Mouse (Mus musculus) left cerebral cortex, adult 9 months (tissue): ENCODE results near the gene Usp33.

Experiments
- DNase-seq, 2 experiments: peaks; one replicate each; pipeline ENCODE4 v3.0.0; 2022; ENCODE audit warnings: low spot score in 2 of 2

Gene Usp33

DNA sequence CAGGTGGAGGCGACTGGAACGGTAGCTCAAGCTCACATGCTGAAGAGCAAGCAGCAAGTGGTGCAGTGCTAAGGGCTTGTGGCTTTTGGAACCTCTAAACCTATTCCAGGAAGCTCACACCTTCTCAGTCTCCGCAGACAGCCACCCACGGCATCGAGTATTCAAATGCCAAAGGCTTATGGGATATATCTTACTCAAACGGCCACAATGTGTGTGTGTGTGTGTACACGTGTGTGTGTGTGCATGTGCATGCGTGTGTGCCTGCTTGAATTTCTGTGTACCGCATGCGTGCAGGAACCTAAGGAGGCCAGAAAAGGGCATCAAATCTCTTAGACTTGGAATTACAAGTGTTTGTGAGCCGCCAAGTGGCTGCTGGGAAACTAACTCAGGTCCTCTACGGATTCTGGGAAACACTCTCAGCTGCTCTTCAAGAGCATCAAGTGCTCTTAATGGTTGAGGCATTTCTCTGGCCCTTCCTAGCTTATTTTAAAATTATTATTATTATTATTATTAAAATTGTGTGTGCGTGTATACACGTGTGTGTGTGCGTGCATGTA is 3.2 kb upstream of the Usp33 start:
- DNase-seq = no peak

DNA sequence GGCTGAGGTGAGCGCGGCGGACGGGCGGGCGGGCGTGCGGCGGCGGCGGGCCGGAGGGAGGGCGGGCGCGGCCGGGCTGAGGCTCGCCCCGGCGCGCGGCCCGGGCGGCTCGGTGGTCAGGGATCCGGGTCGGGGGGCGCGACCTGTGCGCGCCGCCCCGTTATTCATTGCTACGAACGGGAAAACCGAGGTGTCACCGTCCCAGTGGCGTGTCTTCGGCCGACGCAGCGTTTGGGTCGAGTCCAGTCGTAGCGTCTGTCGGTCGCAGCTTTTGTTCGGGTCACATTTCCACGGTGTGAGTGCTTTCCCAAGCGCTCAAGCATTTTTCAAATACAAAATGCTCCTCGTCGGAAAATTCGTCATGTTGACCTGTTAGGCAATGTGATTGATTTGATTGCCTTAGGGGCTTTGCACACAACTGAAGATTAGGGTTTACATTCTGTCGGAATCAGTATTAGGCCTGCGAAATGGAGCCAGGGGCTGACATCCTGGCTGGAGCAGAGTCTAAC is 409 bp downstream of the Usp33 start:
- DNase-seq = peak in 1 of 2 experiments; percentile 35

DNA sequence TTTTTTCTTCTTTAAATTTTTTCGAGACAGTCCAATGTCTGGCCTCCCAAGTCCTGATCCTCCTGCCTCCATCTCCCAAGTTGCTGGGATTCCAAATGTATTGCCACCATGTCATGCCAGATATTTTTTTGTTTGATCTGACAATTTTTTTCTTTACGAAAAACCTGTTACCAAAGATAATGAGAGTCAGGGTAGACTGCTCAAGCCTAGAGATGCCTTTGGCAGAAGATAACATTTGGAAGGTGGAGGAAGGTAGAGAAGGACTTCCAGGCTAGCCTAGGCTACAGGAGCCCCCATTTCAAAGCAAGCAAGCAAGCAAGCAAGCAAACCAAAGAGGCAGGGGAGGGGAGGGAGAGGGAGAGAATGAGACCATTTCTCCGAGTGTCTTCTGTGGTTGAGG is 949 bp downstream of the Usp33 start:
- no peak for DNase-seq

DNA sequence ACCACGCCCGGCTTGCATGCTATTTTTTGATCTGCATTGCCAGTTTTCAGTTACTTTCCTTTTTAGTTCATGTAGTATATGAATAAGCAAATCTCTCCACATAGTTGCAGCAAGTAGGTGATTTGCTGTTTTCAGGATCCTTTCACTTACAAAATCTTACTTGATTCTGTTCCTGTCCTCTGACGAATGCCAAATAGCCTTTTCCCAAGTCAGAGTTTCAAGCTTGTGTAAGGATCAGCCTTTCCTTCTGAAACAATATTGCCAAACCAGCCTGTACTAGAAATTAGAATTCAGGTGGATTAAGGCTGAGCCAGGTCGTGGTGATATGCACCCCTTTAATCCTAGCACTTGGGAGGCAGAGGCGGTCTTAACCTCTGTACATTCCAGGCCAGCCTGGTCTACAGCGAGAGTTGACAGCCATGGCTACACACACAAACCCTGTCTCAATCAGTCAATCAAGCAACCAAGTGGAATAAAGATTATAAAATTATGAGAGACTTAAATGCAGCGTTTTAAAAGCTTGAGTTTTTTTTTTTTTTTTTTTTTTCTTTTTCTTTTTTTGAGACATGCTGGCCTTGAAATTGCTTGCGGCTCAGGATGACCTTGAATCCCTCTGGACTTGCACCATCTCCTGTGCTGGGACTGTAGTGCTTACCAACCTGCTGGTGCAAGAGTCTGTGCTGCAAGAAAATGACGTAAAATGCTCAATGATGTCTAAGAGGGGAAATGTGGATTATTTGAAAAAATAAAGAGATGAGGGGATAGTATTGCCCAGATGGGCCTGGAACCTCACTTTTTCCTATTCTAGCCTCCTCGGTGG is 1.9 kb downstream of the Usp33 start:
- DNase-seq = no peak

DNA sequence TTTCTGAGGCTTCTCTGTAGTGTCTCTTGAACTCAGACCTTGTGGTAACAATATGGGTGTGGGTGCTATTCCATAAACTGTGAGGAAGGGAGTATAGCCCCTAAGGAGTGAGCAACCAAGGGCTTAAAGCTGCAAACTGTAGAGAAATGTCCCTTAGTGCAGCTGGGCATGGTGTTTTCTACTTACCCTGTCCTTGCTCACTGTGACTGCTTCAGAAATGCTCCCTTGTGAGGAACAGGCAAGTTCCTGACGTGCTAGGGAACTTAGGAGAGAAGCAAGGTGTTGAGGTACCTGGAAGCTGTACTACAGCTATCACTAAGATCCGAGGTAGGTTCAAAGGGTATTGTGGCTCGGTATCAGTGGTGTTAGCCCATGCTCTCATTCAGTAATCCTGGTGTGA is 4.2 kb downstream of the Usp33 start:
- DNase-seq = no peak

DNA sequence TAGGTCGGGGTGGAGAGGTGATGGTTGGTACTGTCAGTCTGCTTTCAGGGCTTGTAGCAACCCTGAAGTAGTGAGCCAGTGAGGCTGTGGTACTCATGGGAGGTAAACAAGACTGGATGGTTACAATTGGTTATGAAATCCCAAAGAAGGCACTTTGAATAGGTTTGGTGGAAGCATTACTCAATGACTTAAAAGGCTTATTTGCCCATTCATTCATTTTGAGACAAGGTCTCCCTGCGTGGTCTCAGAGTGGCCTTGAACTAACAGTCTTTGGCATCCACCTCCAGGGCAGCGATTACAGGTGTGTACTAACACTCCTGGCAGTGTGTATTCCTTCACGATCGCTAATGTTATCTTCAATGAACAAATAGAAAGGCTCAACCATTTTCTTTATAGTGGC is 4.7 kb downstream of the Usp33 start:
- DNase-seq = no peak

DNA sequence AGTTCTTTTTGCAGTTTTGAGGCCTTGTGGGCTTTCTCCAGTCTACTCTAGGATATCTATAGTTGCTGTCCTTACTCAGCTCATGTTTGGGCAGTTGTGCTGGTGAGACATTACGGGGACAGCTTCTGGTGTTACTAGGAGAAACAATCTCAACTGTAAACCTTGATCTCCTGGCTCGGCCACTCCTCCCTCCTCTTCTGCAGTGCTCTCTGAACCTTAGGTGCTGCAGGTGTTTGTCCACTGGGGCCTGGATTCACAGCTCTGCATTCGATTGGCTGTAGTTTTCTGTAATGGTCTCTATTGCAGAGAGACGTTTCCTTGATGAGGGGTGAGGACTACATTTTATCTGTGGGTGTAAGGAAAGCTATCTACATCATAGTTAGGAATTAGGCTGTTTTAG is 6.0 kb downstream of the Usp33 start:
- DNase-seq = no peak

DNA sequence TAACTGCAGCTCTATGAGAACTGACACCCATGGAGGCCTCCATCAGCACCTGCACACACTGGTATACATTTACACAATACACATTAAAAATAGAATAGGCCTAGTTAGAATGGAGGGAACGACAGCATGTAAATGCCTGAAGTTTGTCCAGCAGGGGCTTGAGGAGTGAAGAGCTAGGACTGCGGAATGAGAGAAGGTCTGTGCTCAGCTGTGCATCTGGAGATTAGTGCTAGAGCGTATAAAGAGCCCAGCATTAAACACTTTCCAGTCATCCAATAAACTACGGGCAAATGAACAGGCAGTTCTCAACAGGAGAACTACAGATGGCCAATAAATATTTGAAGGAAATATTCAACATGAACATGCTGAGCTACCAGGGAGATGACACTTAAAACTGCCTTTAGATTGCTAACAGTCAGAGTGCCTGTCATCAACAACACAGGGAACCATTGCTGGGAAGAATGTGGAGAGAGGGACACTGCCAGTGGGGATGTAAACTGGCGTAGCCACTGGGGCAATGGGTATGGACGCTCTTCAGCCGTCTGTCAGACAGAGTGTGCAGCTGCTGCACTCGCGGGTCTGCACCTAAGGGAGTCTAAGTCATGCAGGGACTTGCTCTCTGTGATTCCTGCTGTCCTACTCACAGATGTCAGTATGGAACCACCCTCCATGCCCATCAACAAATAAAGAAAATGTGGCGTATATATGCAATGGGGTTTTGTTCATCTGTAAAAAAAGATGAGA is 7.3 kb downstream of the Usp33 start:
- no peak for DNase-seq

DNA sequence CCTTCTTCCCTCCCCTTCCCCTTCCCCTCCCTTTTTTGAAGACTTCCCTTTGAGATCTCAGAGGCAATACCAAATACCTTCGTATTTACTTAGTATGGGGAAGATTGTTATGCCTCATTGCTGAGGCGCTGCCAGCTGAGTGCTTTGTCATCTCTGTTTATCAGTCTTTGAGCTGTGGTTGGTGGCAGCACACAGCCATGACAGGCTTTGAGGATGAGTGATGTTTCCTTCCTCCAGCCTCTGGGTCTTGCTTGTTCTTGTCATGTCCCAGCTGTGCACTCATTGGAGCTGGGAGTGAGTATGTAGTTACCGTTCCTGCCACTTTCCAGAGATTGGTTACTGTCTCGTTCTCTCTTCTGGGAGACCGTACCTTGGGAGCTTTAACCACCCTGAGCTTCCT is 9.1 kb downstream of the Usp33 start:
- no peak for DNase-seq

DNA sequence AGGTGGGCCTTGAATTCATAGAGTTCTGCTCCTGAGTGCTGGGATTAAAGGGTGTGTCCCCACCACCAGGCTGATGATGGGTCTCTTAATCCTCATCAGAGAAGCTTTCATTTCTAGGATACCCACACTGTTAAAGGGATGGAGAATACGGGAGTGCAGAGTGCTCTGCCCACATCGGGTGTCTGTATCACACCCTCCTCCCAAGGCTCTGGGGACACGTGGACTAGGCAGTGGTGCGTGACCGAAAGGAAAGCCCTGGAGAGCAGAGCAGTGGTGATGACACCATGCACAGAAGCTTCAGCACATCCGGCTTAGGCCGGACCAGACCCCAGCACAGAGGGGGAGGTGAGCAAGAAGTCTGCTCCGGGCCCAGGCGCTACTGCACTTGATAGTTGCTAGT is 10.5 kb downstream of the Usp33 start:
- DNase-seq = no peak

DNA sequence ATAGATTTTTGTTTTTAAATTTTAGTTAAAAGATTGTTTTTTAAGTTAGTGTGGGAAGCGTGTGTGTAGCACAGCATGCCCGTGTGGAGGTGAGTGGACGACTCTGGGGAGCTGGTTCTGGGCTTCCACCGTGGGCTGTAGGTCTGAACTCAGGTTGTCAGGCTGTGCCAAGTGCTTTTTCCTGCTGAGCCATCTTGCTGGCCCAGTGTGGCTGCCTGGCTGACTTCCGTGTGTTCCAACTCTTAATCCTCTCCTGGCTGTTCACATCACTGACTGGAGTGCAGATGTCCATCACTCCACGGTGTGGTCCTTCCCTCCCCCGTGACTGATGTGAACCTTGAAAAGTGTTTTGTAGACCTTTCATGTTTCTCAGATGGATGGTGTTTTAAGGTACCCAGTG is 12.9 kb downstream of the Usp33 start:
- DNase-seq = no peak

DNA sequence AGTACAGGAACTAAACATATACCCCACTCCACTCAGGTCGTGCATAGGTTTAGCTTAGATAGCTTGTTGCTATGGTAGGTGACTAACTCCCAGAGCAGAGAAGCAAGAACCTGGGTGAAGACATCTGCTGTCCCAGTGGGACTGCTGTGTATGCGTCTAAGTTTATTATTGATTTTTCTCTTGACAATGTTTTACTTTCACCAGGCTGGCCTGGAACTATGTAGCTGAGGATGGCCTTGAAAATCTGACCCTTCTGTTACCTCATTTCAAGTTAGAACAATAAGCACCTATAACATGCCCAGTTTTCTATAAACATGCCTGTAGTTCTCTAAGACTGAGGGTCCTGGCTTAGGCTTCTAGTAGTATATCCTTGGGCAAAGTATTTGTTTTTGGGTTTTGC is 17.9 kb downstream of the Usp33 start:
- no peak for DNase-seq

DNA sequence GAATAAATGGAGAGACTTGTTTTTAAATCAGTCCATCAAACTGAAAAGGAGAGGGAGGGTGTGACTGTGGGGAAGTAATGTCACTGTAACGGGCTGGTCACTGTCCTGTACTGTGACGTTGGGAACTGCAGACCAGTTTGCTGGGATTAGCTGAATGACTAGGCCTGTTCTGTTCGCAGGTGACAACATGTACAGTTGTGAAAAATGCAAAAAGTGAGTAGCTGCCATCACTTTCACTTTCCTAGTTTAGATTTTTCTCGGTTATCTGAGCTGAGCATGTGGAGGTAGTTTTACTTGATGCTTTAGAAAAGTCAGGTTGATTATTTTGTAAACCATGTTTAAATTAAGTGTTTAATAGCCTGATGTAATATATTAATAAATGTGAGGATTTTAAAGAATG is 29.8 kb downstream of the Usp33 start:
- DNase-seq = no peak

DNA sequence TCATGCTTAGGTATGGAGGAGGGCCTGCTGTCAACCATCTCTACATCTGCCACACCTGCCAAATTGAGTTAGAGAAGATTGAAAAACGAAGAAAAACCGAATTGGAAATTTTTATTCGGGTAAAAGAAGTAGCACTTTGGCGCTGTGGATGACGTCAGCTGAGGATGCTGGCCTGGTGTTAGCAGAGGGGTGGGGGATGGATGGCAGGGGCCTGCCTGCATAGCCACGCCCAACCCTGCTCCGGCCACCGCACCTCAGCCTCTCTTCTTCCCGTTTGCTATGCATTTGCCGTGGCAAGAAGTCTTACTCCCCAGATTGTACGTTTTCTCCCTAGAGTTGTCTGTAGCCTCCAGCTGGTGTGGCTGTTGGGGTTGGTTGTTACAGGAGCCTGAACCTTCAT is 37.8 kb downstream of the Usp33 start:
- no peak for DNase-seq

DNA sequence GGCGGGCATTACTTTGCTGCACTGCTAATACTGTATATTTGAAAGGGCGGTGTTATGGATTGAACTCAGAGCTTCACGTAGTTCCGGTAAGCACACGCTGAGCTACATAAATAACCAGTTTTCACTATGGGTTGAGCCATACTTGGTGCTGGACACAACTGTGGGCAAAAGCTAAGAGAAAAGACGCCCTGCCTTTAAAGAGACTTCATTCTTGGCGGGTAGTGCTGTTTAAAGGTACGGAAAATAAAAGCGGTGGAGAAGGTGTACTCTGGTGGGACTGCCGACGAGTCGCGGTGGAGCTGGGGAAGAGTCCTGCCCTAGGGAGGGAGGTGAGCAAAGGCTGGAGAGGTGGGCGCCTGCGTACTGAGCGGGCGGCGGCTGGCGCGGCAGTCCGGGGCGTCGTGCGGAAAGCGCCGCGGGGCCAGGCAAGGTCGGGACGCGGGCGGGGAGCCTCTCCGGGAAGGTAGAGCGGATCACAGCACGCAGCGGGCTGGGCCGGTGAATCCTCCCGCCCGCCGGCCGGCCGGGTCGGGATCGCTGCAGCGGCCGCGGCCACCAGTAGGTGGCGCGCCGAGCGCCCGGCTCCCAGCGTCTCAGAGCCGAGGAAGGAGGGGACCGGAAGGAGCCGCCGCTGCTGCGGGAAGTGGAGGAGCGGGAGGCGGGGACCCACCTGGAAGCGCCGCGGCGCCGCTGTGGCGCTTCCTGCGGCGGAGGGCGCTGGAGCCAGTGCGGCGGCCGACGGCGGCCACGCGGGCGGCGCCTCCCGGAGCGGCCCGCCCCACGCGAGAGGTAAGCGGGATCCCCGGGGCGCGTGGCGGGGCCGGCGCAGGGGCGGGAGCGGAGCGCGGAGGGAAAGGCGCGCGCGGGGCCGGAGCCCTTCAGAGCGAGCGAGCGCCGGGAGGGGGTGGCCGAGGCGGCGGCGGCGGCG is 49.3 kb downstream of the Usp33 start, which contains the start of gene Zzz3:
Zzz3 (plus strand) TSS at position 124 of the 928 bp plus-strand sequence.
- peak; percentile 62 to 83 for DNase-seq

DNA sequence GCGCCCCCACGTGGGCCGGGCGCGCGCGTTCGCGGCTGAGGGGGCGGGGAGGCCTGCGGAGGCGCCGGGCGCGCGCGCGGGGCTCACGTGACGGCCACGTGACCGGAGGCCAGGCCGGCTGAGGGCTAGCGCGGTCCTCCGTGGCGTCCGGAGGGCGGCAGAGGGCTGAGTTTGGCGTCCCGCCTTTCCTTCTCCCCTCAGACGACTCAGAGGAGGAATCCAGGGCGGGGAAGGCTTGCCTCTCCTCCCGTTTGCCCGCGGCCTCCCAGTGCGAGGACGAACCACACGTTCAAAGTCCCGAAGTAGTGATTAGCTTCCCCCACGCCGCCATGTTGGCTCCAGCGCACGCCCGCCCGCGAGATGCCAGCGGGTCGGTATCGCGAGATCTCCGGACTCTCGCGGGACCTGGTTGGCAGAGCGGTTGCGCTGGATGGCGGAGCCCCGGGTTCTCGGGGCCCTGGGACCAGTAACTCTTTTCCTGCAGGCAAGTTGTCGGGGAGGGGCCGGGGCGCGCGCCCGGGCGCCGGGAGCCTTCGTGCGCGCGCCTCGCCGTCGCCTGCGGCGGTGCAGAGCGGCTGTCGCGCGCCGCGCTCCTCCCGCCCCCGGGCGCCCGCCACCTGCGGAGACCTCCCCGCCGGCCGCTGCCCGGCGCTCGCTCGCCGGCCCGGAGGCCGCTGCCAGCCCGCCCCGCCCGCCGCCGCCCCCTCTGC is 50.2 kb downstream of the Usp33 start:
- peak; percentile 91 to 95 for DNase-seq

DNA sequence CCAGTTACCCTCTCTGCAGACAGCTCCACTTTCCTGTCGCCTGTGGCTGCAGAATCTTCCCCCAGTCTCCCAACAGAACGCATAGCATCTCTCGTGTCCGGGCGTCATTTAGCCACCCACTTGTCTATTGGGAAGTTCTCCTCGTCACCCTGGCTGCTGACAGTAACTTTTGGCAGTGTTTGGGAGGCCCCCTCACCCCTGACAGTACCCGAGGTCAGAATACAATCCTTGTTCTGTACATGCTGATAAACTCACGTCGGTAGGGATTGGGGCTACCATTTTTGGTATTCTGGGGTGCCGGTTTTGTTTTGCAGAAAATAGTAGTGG is 50.7 kb downstream of the Usp33 start:
- DNase-seq = peak in 1 of 2 experiments; percentile 31

DNA sequence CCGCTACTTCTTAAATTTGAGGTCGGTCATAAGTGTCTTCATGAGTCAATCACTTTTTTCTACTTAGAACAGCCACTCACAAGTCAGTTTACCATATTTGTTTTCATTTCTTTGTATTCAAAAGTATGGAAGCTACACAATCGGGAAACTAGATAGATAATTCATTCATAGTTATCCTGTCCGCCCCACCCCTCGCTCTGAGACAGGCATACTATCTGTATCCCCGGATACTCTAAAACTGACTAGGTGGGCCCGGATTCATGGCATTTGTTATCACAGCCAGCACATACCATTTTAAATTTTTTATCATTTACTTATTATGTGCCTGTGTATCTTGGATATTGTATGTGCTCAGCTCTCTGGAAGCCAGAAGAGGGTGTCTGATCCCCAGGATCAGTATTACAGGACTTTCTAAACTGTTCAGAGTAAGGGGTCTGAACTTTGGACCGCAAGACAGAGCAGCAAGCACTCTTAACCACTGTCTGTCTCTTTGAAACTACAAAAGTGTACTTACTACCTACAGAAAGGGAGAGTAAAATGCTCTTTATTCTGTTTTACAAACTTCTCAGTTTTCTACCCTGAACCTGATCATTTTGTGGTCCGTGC is 51.2 kb downstream of the Usp33 start:
- DNase-seq = no peak

DNA sequence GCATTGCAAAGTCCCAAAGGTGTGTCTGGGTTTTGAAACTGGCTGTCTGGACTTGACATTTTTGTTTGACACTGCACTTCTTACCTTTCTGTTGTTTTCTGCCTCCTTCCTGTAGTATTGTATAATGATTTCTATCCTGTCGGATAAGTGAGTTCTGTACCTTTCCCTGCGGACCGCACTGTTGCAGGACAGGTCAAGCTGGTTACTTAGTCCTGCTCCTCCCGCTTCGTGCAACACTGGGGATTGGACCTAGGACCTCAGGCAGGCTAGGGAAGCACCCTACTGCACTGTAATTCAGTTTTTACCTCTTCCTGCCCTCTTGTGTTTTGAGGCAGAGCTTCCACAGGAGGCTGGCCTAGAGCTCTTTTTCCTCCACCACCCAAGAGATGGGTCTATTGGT is 54.2 kb downstream of the Usp33 start:
- DNase-seq = no peak

DNA sequence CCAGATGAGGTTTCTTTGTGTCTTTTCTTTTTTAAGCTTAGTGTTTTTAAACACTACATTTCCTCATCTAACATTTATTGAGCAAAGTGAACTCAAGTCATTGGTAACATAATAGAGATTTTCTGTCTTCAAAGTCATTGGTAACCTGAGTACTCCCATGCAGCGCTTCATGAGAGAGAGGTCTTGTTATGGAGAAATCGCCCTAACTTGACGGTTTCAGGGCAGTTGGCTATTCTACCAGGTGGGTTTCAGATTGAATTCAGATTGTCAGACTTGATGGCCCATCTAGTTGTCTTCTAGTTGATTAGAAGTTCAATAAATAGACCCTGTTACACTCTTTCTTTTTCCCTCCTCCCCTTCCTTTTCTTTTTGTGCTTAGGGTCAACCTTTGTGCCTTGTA is 54.6 kb downstream of the Usp33 start:
- no peak for DNase-seq
